Mouse (Mus musculus) CH12.LX (cell line): Measurements from ENCODE around the gene Acsm3. TPM values are rescaled to one million over a fixed set of nuclear protein-coding genes. Genes with fewer than 3 reads are reported as not detected.

Experiments used
- DNase-seq: peaks from one replicate; pipeline ENCODE4 v3.0.0-alpha.2; 2013; ENCODE audit errors: extremely low read depth
- H3K27ac ChIP-seq: 2 replicates; pipeline ENCODE4 v1.5.1; 2012; ENCODE audit warnings: low read depth, mild to moderate bottlenecking, control low read depth, moderate library complexity; ENCODE audit not compliant: insufficient read depth
- H3K27me3 ChIP-seq: replicated peaks from 2 replicates; pipeline ENCODE3; 2012; ENCODE audit warnings: inconsistent platforms
- H3K36me3 ChIP-seq, 2 experiments: replicated peaks in 1 of 2; 2 replicates each; pipeline versions ENCODE3 to v1.6.1; 2012; ENCODE audit warnings: inconsistent platforms in 1 of 2, low read length in 1 of 2, mild to moderate bottlenecking in 1 of 2, mixed read lengths in 1 of 2, moderate library complexity in 1 of 2; ENCODE audit not compliant: control insufficient read depth in 1 of 2, insufficient read depth in 1 of 2
- H3K4me1 ChIP-seq, 2 experiments: 2 replicates each; pipeline ENCODE4 v1.6.1; 2012; ENCODE audit warnings: inconsistent platforms in 1 of 2, moderate library complexity in 1 of 2; ENCODE audit not compliant: insufficient read depth in 2 of 2, control insufficient read depth in 1 of 2
- H3K4me2 ChIP-seq: 2 replicates; pipeline ENCODE4 v1.6.1; 2012; ENCODE audit warnings: low read depth, mild to moderate bottlenecking, control low read depth; ENCODE audit not compliant: poor library complexity, insufficient read depth, severe bottlenecking
- H3K4me3 ChIP-seq, 3 experiments: fragments of 150-350 bp in 1 of 3; sonication (generic) in 1 of 3; replicated peaks in 1 of 3; 2 replicates each; pipeline versions ENCODE3 to v1.5.1; 2011 to 2012; ENCODE audit warnings: low read depth in 2 of 3, low read length in 2 of 3, mild to moderate bottlenecking in 2 of 3, moderate library complexity in 2 of 3, control low read depth in 1 of 3, improper control_type of control experiment in 1 of 3, inconsistent platforms in 1 of 3, mixed read lengths in 1 of 3; ENCODE audit not compliant: poor library complexity in 1 of 3
- H3K79me2 ChIP-seq: replicated peaks from 2 replicates; pipeline ENCODE4 v1.6.1; 2012; ENCODE audit warnings: mild to moderate bottlenecking, moderate library complexity; ENCODE audit not compliant: control insufficient read depth, poor library complexity, insufficient read depth, severe bottlenecking; ENCODE audit errors: extremely low read depth
- H3K9ac ChIP-seq: 2 replicates; pipeline ENCODE4 v1.6.1; 2012; ENCODE audit warnings: low read depth, mild to moderate bottlenecking, control low read depth, moderate library complexity; ENCODE audit not compliant: insufficient read depth
- H3K9me3 ChIP-seq: replicated peaks from 2 replicates; pipeline ENCODE3; 2012; ENCODE audit warnings: low read length, inconsistent platforms, mixed read lengths
- BHLHE40 ChIP-seq: IDR thresholded peaks from 2 replicates; pipeline ENCODE4 v1.6.1; 2011; ENCODE audit warnings: mild to moderate bottlenecking, low read depth, low read length, improper control_type of control experiment
- CHD1 ChIP-seq: IDR thresholded peaks from 2 replicates; pipeline ENCODE4 v1.6.1; 2012; ENCODE audit warnings: low read depth, low read length, improper control_type of control experiment, inconsistent platforms
- CHD2 ChIP-seq: IDR thresholded peaks from 2 replicates; pipeline ENCODE4 v1.6.1; 2011; ENCODE audit warnings: low read length, improper control_type of control experiment
- CTCF ChIP-seq, 2 experiments: IDR thresholded peaks in 1 of 2; conservative IDR thresholded peaks in 1 of 2; 2 replicates each; pipeline ENCODE4 v1.5.1; 2011 to 2012; ENCODE audit warnings: low read depth in 2 of 2, low read length in 2 of 2, improper control_type of control experiment in 1 of 2, inconsistent platforms in 1 of 2, mild to moderate bottlenecking in 1 of 2, moderate library complexity in 1 of 2
- E2F4 ChIP-seq: IDR thresholded peaks from 2 replicates; pipeline ENCODE4 v1.6.1; 2011; ENCODE audit warnings: low read depth, low read length, improper control_type of control experiment; ENCODE audit not compliant: insufficient replicate concordance
- ELF1 ChIP-seq: IDR thresholded peaks from 2 replicates; pipeline ENCODE4 v1.6.1; 2014; ENCODE audit warnings: low read depth, mild to moderate bottlenecking, inconsistent platforms, low read length, improper control_type of control experiment
- EP300 ChIP-seq: IDR thresholded peaks from 2 replicates; pipeline ENCODE4 v1.6.1; 2011; ENCODE audit warnings: low read length, improper control_type of control experiment
- ETS1 ChIP-seq: conservative IDR thresholded peaks from 2 replicates; pipeline ENCODE4 v1.6.1; 2012; ENCODE audit warnings: low read depth, mild to moderate bottlenecking, inconsistent platforms, low read length, improper control_type of control experiment, moderate library complexity
- GABPA ChIP-seq: IDR thresholded peaks from 2 replicates; pipeline ENCODE4 v1.6.1; 2012; ENCODE audit warnings: low read depth, low read length, improper control_type of control experiment, inconsistent platforms; ENCODE audit not compliant: insufficient replicate concordance
- HCFC1 ChIP-seq: IDR thresholded peaks from 2 replicates; pipeline ENCODE4 v1.6.1; 2012; ENCODE audit warnings: low read depth, mild to moderate bottlenecking, inconsistent platforms, low read length, improper control_type of control experiment
- IRF4 ChIP-seq: IDR thresholded peaks from 2 replicates; pipeline ENCODE4 v1.6.1; 2014; ENCODE audit warnings: low read depth, mild to moderate bottlenecking, inconsistent platforms, low read length, improper control_type of control experiment
- JUN ChIP-seq: IDR thresholded peaks from 2 replicates; pipeline ENCODE4 v1.6.1; 2011; ENCODE audit warnings: low read depth, mild to moderate bottlenecking, low read length, improper control_type of control experiment, moderate library complexity; ENCODE audit not compliant: insufficient read depth
- JUND ChIP-seq: conservative IDR thresholded peaks from 2 replicates; pipeline ENCODE4 v1.6.1; 2011; ENCODE audit warnings: low read depth, low read length, improper control_type of control experiment
- KAT2A ChIP-seq: IDR thresholded peaks from 2 replicates; pipeline ENCODE4 v1.6.1; 2012; ENCODE audit warnings: low read length, improper control_type of control experiment, inconsistent platforms; ENCODE audit not compliant: insufficient replicate concordance
- MAFK ChIP-seq: IDR thresholded peaks from 2 replicates; pipeline ENCODE4 v1.6.1; 2011; ENCODE audit warnings: low read length, improper control_type of control experiment; ENCODE audit not compliant: insufficient replicate concordance
- MAX ChIP-seq: IDR thresholded peaks from 2 replicates; pipeline ENCODE4 v1.6.1; 2011; ENCODE audit warnings: low read length, improper control_type of control experiment
- MAZ ChIP-seq: IDR thresholded peaks from 2 replicates; pipeline ENCODE4 v1.6.1; 2012; ENCODE audit warnings: low read depth, mild to moderate bottlenecking, inconsistent platforms, low read length, improper control_type of control experiment, moderate library complexity
- MEF2A ChIP-seq: IDR thresholded peaks from 2 replicates; pipeline ENCODE4 v1.6.1; 2014; ENCODE audit warnings: low read depth, mild to moderate bottlenecking, inconsistent platforms, low read length, improper control_type of control experiment, borderline replicate concordance
- MXI1 ChIP-seq: IDR thresholded peaks from 2 replicates; pipeline ENCODE4 v1.6.1; 2011; ENCODE audit warnings: mild to moderate bottlenecking, low read depth, low read length, improper control_type of control experiment
- MYC ChIP-seq: IDR thresholded peaks from 2 replicates; pipeline ENCODE4 v1.6.1; 2011; ENCODE audit warnings: low read depth, mild to moderate bottlenecking, improper control_type of control experiment, low read length
- NELFE ChIP-seq: IDR thresholded peaks from 2 replicates; pipeline ENCODE4 v1.6.1; 2011; ENCODE audit warnings: low read depth, low read length, improper control_type of control experiment
- NRF1 ChIP-seq: IDR thresholded peaks from 2 replicates; pipeline ENCODE4 v1.6.1; 2014; ENCODE audit warnings: low read depth, mild to moderate bottlenecking, inconsistent platforms, low read length, improper control_type of control experiment, moderate library complexity
- PAX5 ChIP-seq: IDR thresholded peaks from 2 replicates; pipeline ENCODE4 v1.6.1; 2012; ENCODE audit warnings: low read length, inconsistent platforms, mixed read lengths
- POLR2A ChIP-seq: IDR thresholded peaks from 2 replicates; pipeline ENCODE4 v1.6.1; 2011; ENCODE audit warnings: low read depth, mild to moderate bottlenecking, improper control_type of control experiment, low read length
- POLR2AphosphoS2 ChIP-seq: IDR thresholded peaks from 2 replicates; pipeline ENCODE4 v1.6.1; 2011; ENCODE audit warnings: low read depth, low read length, improper control_type of control experiment
- RAD21 ChIP-seq: IDR thresholded peaks from 2 replicates; pipeline ENCODE4 v1.6.1; 2011; ENCODE audit warnings: low read depth, mild to moderate bottlenecking, low read length, improper control_type of control experiment, moderate library complexity
- RCOR1 ChIP-seq: conservative IDR thresholded peaks from 2 replicates; pipeline ENCODE4 v1.6.1; 2012; ENCODE audit warnings: low read depth, mild to moderate bottlenecking, inconsistent platforms, low read length, improper control_type of control experiment
- SIN3A ChIP-seq: IDR thresholded peaks from 2 replicates; pipeline ENCODE4 v1.6.1; 2012; ENCODE audit warnings: low read length, improper control_type of control experiment, inconsistent platforms
- SMC3 ChIP-seq: IDR thresholded peaks from 2 replicates; pipeline ENCODE4 v1.6.1; 2011; ENCODE audit warnings: low read depth, low read length, improper control_type of control experiment
- TBP ChIP-seq: conservative IDR thresholded peaks from 2 replicates; pipeline ENCODE4 v1.6.1; 2011; ENCODE audit warnings: low read depth, low read length, improper control_type of control experiment
- TCF12 ChIP-seq: IDR thresholded peaks from 2 replicates; pipeline ENCODE4 v1.6.1; 2014; ENCODE audit warnings: low read depth, mild to moderate bottlenecking, inconsistent platforms, low read length, improper control_type of control experiment
- UBTF ChIP-seq: IDR thresholded peaks from 2 replicates; pipeline ENCODE4 v1.6.1; 2012; ENCODE audit warnings: low read depth, mild to moderate bottlenecking, inconsistent platforms, low read length, improper control_type of control experiment, moderate library complexity
- USF1 ChIP-seq: IDR thresholded peaks from 2 replicates; pipeline ENCODE4 v1.6.1; 2014; ENCODE audit warnings: low read depth, mild to moderate bottlenecking, inconsistent platforms, low read length, improper control_type of control experiment
- USF2 ChIP-seq: conservative IDR thresholded peaks from 2 replicates; pipeline ENCODE4 v1.6.1; 2011; ENCODE audit warnings: low read depth, low read length, improper control_type of control experiment
- ZC3H11A ChIP-seq: IDR thresholded peaks from 2 replicates; pipeline ENCODE4 v1.6.1; 2012; ENCODE audit warnings: low read depth, mild to moderate bottlenecking, inconsistent platforms, low read length, improper control_type of control experiment
- ZKSCAN1 ChIP-seq: IDR thresholded peaks from 2 replicates; pipeline ENCODE4 v1.6.1; 2012; ENCODE audit warnings: low read depth, inconsistent platforms, low read length, improper control_type of control experiment, borderline replicate concordance
- ZMIZ1 ChIP-seq: IDR thresholded peaks from 2 replicates; pipeline ENCODE4 v1.6.1; 2012; ENCODE audit warnings: low read depth, mild to moderate bottlenecking, inconsistent platforms, low read length, improper control_type of control experiment
- ZNF384 ChIP-seq: IDR thresholded peaks from 2 replicates; pipeline ENCODE4 v1.6.1; 2012; ENCODE audit warnings: low read depth, low read length, improper control_type of control experiment, inconsistent platforms
- dilution Hi-C: fragments of 300-500 bp; cut with MboI; formaldehyde crosslinking; loops from 2 replicates; pipeline ENCODE4 v1.14.3; 2020; ENCODE audit warnings: low sequenced_read_pairs; ENCODE audit not compliant: extremely low pct_unique_long_range_greater_than_20kb, extremely low pct_ligation_motif_present
- in situ Hi-C: fragments of 300-500 bp; cut with MboI; formaldehyde crosslinking; loops from 3 replicates; pipeline ENCODE4 v1.14.3; 2019; ENCODE audit warnings: low sequenced_read_pairs, low pct_ligation_motif_present, low pct_unique_long_range_greater_than_20kb, mixed read lengths
- polyA plus RNA-seq: library from polyadenylated mRNA; unstranded; fragments of >175 nt; gene quantifications from 2 replicates; pipeline ENCODE4 v1.2.1, GENCODE M21; 2012; ENCODE audit warnings: low read depth; ENCODE audit not compliant: insufficient read length
- total RNA-seq, 2 experiments: library from RNA; depleted of rRNA; stranded (reverse); fragments of 300-350 nt in 1 of 2; fragments of >200 nt in 1 of 2; gene quantifications; 2 replicates each; pipeline ENCODE4 v1.2.3; 2012 to 2014

Gene Acsm3
- total and polyA plus RNA-seq, 3 experiments: 0.17 to 0.69 TPM; not detected in 1

DNA sequence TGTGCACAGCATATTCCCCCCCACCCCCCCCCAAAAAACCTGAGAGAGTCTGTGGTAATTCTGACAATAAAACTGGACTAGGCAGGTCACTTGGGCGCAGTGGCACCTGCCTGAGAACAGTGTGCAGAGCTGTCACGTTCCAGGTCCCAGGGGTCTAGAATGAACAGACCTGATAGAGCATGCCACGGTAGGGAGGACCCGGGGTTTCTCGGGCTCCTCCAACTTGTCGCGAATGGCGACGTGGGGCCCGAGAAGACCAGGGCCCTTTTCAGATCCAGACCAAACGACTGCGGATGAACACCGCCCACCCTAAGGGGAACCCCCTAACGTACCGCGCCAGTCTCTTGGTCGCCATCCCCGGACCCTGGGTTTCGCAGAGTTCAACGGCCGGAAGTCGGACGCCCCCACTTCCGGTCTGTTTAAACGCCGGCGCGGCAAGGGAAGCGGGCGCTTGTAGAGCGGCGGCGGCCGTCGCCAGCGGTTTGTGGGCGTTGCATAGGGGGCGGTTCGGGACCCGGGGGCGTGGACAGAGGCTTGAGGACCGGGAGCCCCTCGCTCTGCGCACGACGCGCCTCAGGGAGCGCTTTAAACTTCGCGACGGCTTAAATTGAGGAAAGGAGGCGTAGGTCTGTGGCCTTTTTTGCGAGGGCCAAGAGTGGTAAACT, 33.0 kb downstream of the Acsm3 start, which contains the start of the genes Rexo5 and Eri2:
Gene Rexo5 (plus strand): TSS at position 421 of the 665 bp plus-strand sequence.
Gene Eri2 (minus strand): TSS at position 473 of the 665 bp plus-strand sequence.
- Histone ChIP-seq H3K27me3 (no peaks in the 10 kb centered on the region), H3K79me2 (0 out of 2 replicates have a peak, but pooled peaks cover 4% of the 10 kb centered on the region), H3K27ac (peak within 1 kb of the TSS; percentile 57), H3K9me3 (no peaks in the 10 kb centered on the region), H3K9ac (peak within 1 kb of the TSS; percentile 86), H3K4me2 (peak within 1 kb of the TSS; percentile 95), H3K4me1 (peaks cover 3 to 15% of the 10 kb centered on the region in 2 experiments; a peak in 3 of 4 replicates), H3K36me3 (peaks cover 10 to 24% of the 10 kb centered on the region in 2 experiments), H3K4me3 (peak within 1 kb of the TSS; percentile 75 to 84 (median 77))
- DNase-seq: peak; percentile 93
- dilution Hi-C loops (no loop called here), in situ Hi-C loops (no loop called here)
- no peak for TF ChIP-seq USF2
- no peak for TF ChIP-seq JUND
- peak; percentile 65; the same call in 1 of the 2 replicates for TF ChIP-seq E2F4
- no peak for TF ChIP-seq USF1
- 0 out of 2 replicates have a peak, but pooled peaks have one; percentile 23 for TF ChIP-seq MAZ
- no peak for TF ChIP-seq SMC3
- no peak for TF ChIP-seq CTCF (conservative IDR thresholded peaks at IDR 0.05 in 1 of 2, IDR thresholded peaks at IDR 0.05 in 1 of 2; ENCODE audit: low read depth in 2 of 2, low read length in 2 of 2)
- 0 out of 2 replicates have a peak, but pooled peaks have one; percentile 19 for TF ChIP-seq CHD2
- TF ChIP-seq MEF2A: peak; percentile 31; the same call in 1 of the 2 replicates
- no peak for TF ChIP-seq ZC3H11A
- TF ChIP-seq POLR2AphosphoS2: no peak
- TF ChIP-seq GABPA: no peak
- TF ChIP-seq KAT2A: 0 out of 2 replicates have a peak, but pooled peaks have one; percentile 45
- TF ChIP-seq IRF4: peak; percentile 22; the same call in 1 of the 2 replicates
- TF ChIP-seq ZNF384: no peak
- TF ChIP-seq POLR2A: peak; percentile 80
- no peak for TF ChIP-seq PAX5
- TF ChIP-seq JUN: no peak
- no peak for TF ChIP-seq RCOR1
- TF ChIP-seq ETS1: no peak; the same call in 1 of the 2 replicates
- TF ChIP-seq TCF12: peak; percentile 53; the same call in 1 of the 2 replicates
- no peak for TF ChIP-seq ZMIZ1
- TF ChIP-seq ZKSCAN1: no peak
- TF ChIP-seq SIN3A: peak; percentile 52
- peak; percentile 80 for TF ChIP-seq ELF1
- TF ChIP-seq MYC: peak; percentile 45; the same call in 1 of the 2 replicates
- TF ChIP-seq BHLHE40: peak; percentile 89
- peak; percentile 59 for TF ChIP-seq NELFE
- TF ChIP-seq EP300: no peak
- no peak for TF ChIP-seq RAD21
- peak; percentile 72; the same call in 1 of the 2 replicates for TF ChIP-seq MAX
- no peak for TF ChIP-seq TBP
- TF ChIP-seq MAFK: no peak
- TF ChIP-seq CHD1: no peak
- peak; percentile 74 for TF ChIP-seq HCFC1
- peak; percentile 68 for TF ChIP-seq MXI1
- TF ChIP-seq NRF1: peak; percentile 52
- no peak for TF ChIP-seq UBTF
